Mouse (Mus musculus) kidney, postnatal 0 days (tissue): ENCODE results near the gene Gsta4. TPM values are rescaled to one million over a fixed set of nuclear protein-coding genes. Genes with fewer than 3 reads are reported as not detected.
"Not testable (repeated sequence)": the region's sequence is repeated elsewhere in the genome, so short reads cannot be mapped to it uniquely, and the experiment has no call there.

Source experiments
- ATAC-seq: fragments of 200-750 bp; cut with Nextera tagmentation; replicated peaks from 2 replicates; pipeline ENCODE4 v1.8.0; 2017; ENCODE audit warnings: low read depth, moderate number of reproducible peaks, moderate TSS enrichment, moderate library complexity; ENCODE audit not compliant: low FRiP score
- DNase-seq: peaks from one replicate; pipeline ENCODE4 v3.0.0-alpha.2; 2016; ENCODE audit warnings: low spot score
- H3K27ac ChIP-seq: fragments of 300-500 bp; sonication (generic); 2 replicates; pipeline ENCODE4 v1.5.1; 2014; ENCODE audit warnings: mild to moderate bottlenecking
- H3K27me3 ChIP-seq: fragments of 300-500 bp; sonication (generic); 2 replicates; pipeline ENCODE4 v1.6.1; 2014; ENCODE audit warnings: low read length, mixed read lengths; ENCODE audit not compliant: insufficient read depth
- H3K36me3 ChIP-seq: fragments of 300-500 bp; sonication (generic); 2 replicates; pipeline ENCODE4 v1.6.1; 2014; ENCODE audit warnings: low read length, mixed read lengths; ENCODE audit not compliant: insufficient read depth
- H3K4me1 ChIP-seq: fragments of 300-500 bp; sonication (generic); replicated peaks from 2 replicates; pipeline ENCODE4 v1.6.1; 2014; ENCODE audit warnings: antibody characterized with exemption, low read length, mixed read lengths; ENCODE audit not compliant: insufficient read depth
- H3K4me2 ChIP-seq: fragments of 300-500 bp; sonication (generic); 2 replicates; pipeline ENCODE4 v1.6.1; 2014; ENCODE audit warnings: mild to moderate bottlenecking, low read length, moderate library complexity, mixed read lengths
- H3K4me3 ChIP-seq: fragments of 300-500 bp; sonication (generic); replicated peaks from 2 replicates; pipeline ENCODE4 v1.5.1; 2014; ENCODE audit warnings: low read depth, low read length
- H3K9ac ChIP-seq: fragments of 300-500 bp; sonication (generic); 2 replicates; pipeline ENCODE4 v1.6.1; 2014; ENCODE audit warnings: low read depth, low read length
- H3K9me3 ChIP-seq: fragments of 300-500 bp; sonication (generic); replicated peaks from 2 replicates; pipeline ENCODE4 v1.6.1; 2016; ENCODE audit warnings: low read length, inconsistent platforms, mixed read lengths
- CTCF ChIP-seq: IDR thresholded peaks from 2 replicates; pipeline ENCODE4 v1.5.1; 2016; ENCODE audit warnings: antibody characterized with exemption, low read depth, mild to moderate bottlenecking, moderate library complexity
- WGBS: fragments of 180-500 bp; shearing (Covaris S2); extraction: QIAGEN DNeasy Blood & Tissue Kit; methylation state at CpG from one replicate; pipeline ENCODE4 v1.1.7; 2014; 5-methylcytosine and 5-hydroxymethylcytosine counted together
- polyA plus RNA-seq: library from polyadenylated mRNA; unstranded; fragments of >200 nt; fragmentation: Nextera tagmentation; extraction: Ambion mirVana; gene quantifications from 2 replicates; pipeline ENCODE4 v1.2.1, GENCODE M21; 2015

Gene Gsta4
- polyA plus RNA-seq, 1 experiment from 2014 or later, result 194 TPM

DNA sequence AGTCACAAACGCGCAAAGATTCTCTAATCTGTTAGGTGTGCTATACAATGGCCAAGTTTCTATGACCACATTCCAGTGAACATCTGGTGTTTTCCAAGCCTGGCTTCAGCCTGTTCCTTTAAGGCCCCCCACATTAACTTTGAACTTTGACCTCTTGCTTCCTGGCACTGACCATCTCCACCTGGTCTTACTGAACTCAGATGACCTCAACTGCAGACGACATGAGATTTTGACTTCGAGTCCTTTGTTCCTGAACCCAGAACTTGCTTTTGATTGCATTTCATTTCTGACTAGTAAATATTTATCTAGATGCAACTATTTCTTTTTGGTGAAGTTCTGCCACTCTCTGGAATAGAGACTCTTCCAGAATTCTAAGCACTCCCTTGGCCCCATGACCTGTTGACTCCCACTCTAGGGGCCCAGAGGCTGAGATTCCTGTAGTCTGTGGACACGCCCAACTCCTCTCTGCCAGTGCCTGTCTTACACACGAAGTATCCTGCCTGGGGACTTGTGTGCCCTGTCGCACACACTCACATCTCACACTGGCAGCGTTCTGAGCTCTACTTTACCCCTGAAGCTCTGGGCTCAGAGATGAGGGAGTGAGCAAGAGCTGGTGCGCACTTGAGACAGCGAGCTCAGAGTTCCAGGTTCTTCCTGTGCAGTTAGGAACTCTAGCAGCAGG lies 40.8 kb downstream of the Gsta4 start:
- Histone ChIP-seq H3K27ac (no peak overlapping the region; the same call in 1 of the 2 replicates), H3K36me3 (no peaks in the 10 kb centered on the region), H3K9me3 (no peaks in the 10 kb centered on the region; the same call in 1 of the 2 replicates), H3K4me2 (no peak overlapping the region), H3K27me3 (no peaks in the 10 kb centered on the region), H3K4me3 (no peak overlapping the region), H3K4me1 (no peaks in the 10 kb centered on the region), H3K9ac (no peak overlapping the region)
- 55% methylated on average over 10 of the region's 10 CpGs for WGBS
- ATAC-seq, result no peak; the same call in 1 of the 2 replicates
- no peak for TF ChIP-seq CTCF
- no peak for DNase-seq

DNA sequence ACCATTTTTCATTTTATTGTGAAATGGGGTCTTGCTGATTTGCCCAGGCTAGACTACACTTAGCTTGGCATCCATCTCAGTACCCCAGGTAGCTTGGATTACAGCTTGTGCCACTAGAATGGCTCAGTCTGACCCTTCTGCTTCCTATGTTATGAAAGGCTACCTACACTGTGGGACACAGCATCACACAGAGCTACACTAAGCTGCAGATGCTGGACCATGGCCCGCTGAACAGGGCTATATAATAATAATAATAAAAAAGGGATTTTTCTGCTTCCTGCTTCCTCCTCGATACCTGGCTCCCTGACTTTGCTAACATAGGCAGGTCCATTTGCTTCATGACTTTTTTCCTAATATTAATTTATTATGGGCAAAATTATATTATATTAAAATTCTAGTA lies 41.8 kb downstream of the Gsta4 start:
- no peak overlapping the region for H3K27ac ChIP-seq
- no peak for DNase-seq
- no peaks in the 10 kb centered on the region for H3K27me3 ChIP-seq
- ATAC-seq, result no peak
- no peak overlapping the region for H3K9ac ChIP-seq
- TF ChIP-seq CTCF, result no peak
- H3K4me3 ChIP-seq, result no peak overlapping the region
- H3K4me2 ChIP-seq, result no peak overlapping the region
- no peaks in the 10 kb centered on the region; the same call in 1 of the 2 replicates for H3K9me3 ChIP-seq
- no peaks in the 10 kb centered on the region for H3K4me1 ChIP-seq
- no peaks in the 10 kb centered on the region for H3K36me3 ChIP-seq
- WGBS, result 90% methylated on average over 2 of the region's 2 CpGs

DNA sequence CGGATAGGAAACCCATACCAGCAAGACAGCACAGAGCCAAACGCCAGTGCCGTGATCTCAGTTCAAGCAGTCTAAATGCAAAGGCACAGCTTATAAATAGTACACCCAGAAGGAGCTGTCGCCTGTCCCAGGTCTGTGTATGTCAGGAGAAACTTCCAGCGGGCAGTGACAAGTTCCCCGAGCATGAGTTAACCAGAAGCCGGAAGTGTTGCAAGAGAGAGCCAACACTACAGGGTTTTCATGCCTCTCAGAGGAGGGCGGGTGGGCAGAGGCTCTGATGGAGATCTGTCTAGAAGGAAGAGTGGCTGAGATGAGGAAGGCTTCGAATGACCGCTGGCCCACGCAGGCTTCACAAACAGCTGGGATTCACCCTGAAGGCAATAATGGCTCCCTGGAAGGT lies 42.7 kb downstream of the Gsta4 start:
- ATAC-seq (no peak), DNase-seq (no peak)
- Histone ChIP-seq H3K27ac (no peak overlapping the region), H3K27me3 (no peaks in the 10 kb centered on the region), H3K4me3 (no peak overlapping the region), H3K36me3 (no peaks in the 10 kb centered on the region), H3K4me2 (no peak overlapping the region), H3K9ac (no peak overlapping the region), H3K4me1 (no peaks in the 10 kb centered on the region), H3K9me3 (no peaks in the 10 kb centered on the region)
- WGBS, result 65% methylated on average over 11 of the region's 11 CpGs
- no peak for TF ChIP-seq CTCF

DNA sequence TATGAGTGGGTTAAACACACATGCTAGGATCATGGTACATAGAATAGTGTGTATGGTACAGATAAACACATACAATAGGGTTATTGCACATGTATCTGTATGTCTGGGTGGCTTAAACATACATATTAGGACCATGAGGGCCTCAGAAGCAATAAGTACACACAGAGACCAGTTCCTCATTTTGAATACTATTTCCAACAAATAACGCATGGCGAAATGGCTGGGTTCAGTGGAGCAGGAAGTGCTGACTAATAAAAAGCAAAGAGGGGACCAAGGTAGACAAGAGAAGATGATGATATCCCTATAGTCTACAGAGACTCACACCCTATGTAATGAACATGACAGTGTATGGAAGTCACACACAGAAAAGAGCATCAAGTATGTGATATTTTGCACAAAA lies 45.5 kb downstream of the Gsta4 start:
- no peak for ATAC-seq
- H3K27me3 ChIP-seq, result no peaks in the 10 kb centered on the region
- no peak overlapping the region for H3K4me3 ChIP-seq
- H3K9me3 ChIP-seq, result no peaks in the 10 kb centered on the region
- H3K4me2 ChIP-seq, result no peak overlapping the region
- H3K4me1 ChIP-seq, result no peaks in the 10 kb centered on the region
- no peak for DNase-seq
- H3K9ac ChIP-seq, result no peak overlapping the region
- no peak overlapping the region for H3K27ac ChIP-seq
- WGBS, result 83% methylated on average over 2 of the region's 2 CpGs
- no peak for TF ChIP-seq CTCF
- H3K36me3 ChIP-seq, result no peaks in the 10 kb centered on the region

DNA sequence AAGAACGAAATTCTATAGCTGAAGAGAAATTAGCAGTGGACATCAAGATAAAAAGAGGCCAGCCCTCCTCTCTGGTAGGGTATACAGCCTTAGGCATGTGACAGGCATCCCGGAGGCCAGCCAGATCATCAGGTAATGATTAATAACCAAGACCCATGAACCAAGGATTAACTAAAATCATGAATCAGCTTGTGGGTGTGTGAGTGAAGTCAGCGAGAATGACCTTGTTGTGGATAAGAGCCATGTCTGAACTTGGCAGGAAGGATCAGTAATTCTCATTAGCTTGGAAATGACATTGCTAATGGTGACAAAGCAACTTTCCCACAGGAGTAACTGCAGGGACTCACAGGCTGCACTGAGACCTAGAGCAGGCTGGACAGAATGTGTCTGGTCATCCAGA lies 47.1 kb downstream of the Gsta4 start:
- H3K4me1 ChIP-seq, H3K27me3 ChIP-seq, H3K4me2 ChIP-seq, DNase-seq, H3K36me3 ChIP-seq, H3K9ac ChIP-seq, H3K9me3 ChIP-seq, H3K4me3 ChIP-seq: not testable (repeated sequence)
- H3K27ac ChIP-seq, result peak overlapping the region; percentile 65; the same call in 1 of the 2 replicates
- WGBS, result 37% methylated on average over 3 of the region's 3 CpGs
- ATAC-seq, result peak; percentile 84

DNA sequence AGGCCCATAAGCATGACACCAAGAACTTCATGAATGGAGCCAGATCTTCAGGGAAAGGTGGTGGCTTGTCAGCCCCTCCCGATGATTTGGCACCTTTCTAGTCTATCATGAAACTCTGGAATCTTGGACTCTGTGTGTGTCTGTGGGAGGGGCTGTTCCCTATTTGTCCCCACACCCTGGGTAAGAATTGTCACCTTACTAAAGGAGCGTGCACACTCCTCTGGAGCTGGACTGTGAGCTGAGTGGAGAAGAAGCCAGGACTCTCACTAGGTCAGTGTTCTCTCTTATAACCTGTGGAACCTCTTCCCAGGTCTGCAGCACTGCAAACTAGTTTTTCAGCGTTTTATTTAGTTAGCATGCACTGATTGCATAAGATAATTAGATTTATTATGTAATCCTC lies 47.9 kb downstream of the Gsta4 start, which contains the start of gene Gsta1:
TSS of gene Gsta1 (plus strand) at position 196 of the 400 bp plus-strand sequence.
- H3K4me1 ChIP-seq, H3K36me3 ChIP-seq, H3K4me3 ChIP-seq, H3K27me3 ChIP-seq, DNase-seq, ATAC-seq, H3K9me3 ChIP-seq, H3K9ac ChIP-seq, H3K4me2 ChIP-seq: not testable (repeated sequence)
- WGBS, result 86% methylated on average over 2 of the region's 3 CpGs
- H3K27ac ChIP-seq, result peak within 1 kb of the TSS; percentile 65; the same call in 1 of the 2 replicates

DNA sequence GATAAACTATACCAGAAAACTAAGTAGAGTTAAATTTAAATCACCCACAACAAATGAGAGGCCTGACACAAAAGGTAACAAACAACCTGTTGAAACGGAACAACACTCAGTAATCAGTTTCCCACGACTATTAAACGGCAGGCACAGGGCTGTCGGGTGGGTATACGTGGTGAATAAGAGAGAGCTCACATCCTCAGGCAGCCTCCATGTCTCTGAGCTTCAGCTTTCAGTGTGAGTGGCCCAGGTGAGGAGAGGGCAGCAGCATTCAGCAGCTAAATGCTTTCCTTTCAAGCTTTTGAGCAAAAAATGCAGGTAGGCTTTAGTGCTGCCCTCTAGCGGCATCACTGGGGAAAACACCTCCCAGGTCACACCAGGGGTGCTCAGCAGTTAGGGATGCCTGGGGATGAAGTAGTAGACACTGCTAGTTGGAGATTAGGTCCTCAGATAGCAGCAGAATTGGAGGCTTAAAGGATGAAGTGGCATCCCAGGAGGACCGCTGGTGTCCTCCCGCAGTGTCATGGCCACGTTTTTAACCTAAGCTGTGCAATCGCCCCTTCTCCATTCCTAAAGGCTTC lies 50.6 kb downstream of the Gsta4 start:
- H3K9me3 ChIP-seq, H3K27ac ChIP-seq, H3K36me3 ChIP-seq, H3K4me2 ChIP-seq, ATAC-seq, DNase-seq, H3K4me1 ChIP-seq, H3K4me3 ChIP-seq, H3K9ac ChIP-seq, H3K27me3 ChIP-seq: not testable (repeated sequence)
- WGBS, result no CpG with 5 or more reads among the region's 10 CpGs

DNA sequence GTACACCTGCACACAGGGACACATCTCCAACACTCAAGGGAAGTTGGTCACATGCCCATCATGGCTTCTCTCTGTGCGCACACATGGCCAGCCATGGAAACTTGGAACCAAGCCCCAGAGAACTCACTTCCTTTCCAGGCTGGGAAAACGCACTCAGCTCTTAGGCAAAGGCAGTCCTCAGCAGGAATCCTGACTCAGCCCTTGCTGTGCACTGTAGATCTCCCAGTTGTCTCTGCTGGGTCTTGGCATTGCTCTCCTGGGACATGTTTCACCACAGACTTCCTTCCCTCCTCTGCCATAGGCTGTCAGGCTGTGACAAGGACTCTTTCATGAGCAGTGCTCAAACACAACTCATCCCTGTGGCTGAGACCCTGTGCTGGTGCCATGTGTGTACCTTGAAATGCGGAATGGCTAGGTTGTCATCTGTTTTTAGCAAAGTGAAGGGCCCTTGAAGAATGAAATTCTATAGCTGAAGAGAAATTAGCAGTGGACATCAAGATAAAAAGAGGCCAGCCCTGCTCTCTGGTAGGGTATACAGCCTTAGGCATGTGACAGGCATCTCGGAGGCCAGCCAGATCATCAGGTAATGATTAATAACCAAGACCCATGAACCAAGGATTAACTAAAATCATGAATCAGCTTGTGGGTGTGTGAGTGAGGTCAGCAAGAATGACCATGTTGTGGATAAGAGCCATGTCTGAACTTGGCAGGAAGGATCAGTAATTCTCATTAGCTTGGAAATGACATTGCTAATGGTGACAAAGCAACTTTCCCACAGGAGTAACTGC lies 73.3 kb downstream of the Gsta4 start:
- WGBS, result 61% methylated on average over 4 of the region's 4 CpGs
- not testable (repeated sequence) for H3K36me3 ChIP-seq, H3K4me2 ChIP-seq, H3K4me1 ChIP-seq, H3K4me3 ChIP-seq, H3K9ac ChIP-seq, DNase-seq, H3K27me3 ChIP-seq, H3K9me3 ChIP-seq, H3K27ac ChIP-seq
- ATAC-seq, result peak; percentile 91

DNA sequence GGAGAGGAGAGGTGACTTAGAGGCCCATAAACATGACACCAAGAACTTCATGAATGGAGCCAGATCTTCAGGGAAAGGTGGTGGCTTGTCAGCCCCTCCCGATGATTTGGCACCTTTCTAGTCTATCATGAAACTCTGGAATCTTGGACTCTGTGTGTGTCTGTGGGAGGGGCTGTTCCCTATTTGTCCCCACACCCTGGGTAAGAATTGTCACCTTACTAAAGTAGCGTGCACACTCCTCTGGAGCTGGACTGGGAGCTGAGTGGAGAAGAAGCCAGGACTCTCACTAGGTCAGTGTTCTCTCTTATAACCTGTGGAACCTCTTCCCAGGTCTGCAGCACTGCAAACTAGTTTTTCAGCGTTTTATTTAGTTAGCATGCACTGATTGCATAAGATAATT lies 74.3 kb downstream of the Gsta4 start, which contains the start of gene Gm3776:
TSS of gene Gm3776 (plus strand) at position 216 of the 400 bp plus-strand sequence.
- 87% methylated on average over 1 of the region's 3 CpGs for WGBS
- H3K27ac ChIP-seq, H3K9ac ChIP-seq, H3K36me3 ChIP-seq, H3K9me3 ChIP-seq, H3K27me3 ChIP-seq, H3K4me2 ChIP-seq, H3K4me3 ChIP-seq, H3K4me1 ChIP-seq, ATAC-seq, DNase-seq: not testable (repeated sequence)
